Mouse (Mus musculus): ENCODE results near the gene Ndufa6. TPM values are rescaled to one million over a fixed set of nuclear protein-coding genes. Genes with fewer than 3 reads are reported as not detected.
A peak's percentile ranks its signal among the peaks of the same experiment; 100 is the strongest.
"Not testable (repeated sequence)": the region's sequence is repeated elsewhere in the genome, so short reads cannot be mapped to it uniquely, and the experiment has no call there.

The Ndufa6 gene
- polyA plus RNA-seq (2012; rRNA removed), result 282 and 435 TPM in 2 replicates

- 1% methylated on average over 57 of the region's 57 CpGs for WGBS
- DNase-seq (ENCODE audit: low read depth, low spot score), result peak; percentile 88
These were observed at the start of gene Ndufa6 for GRCm38 (mm10) chr15:82354126-82354945. Gene Ndufa6 (minus strand): TSS chr15:82354322.

- WGBS, result 92% methylated on average over 9 of the region's 9 CpGs
- no peak for DNase-seq (ENCODE audit: low read depth, low spot score)
These were observed 49.5 kb upstream of the Ndufa6 start for GRCm38 (mm10) chr15:82403606-82404005.

GRCm38 (mm10) chr15:82402741-82403140 is 48.6 kb upstream of the Ndufa6 start:
- WGBS, result 91% methylated on average over 6 of the region's 6 CpGs
- no peak for DNase-seq (ENCODE audit: low read depth, low spot score)

GRCm38 (mm10) chr15:82402106-82402505 is 48.0 kb upstream of the Ndufa6 start:
- DNase-seq (ENCODE audit: low read depth, low spot score), result no peak

- no peak for DNase-seq (ENCODE audit: low read depth, low spot score)
- WGBS, result 75% methylated on average over 2 of the region's 2 CpGs
These were observed 47.4 kb upstream of the Ndufa6 start for GRCm38 (mm10) chr15:82401516-82401915.

GRCm38 (mm10) chr15:82395955-82396354 is 41.8 kb upstream of the Ndufa6 start:
- not testable (repeated sequence) for DNase-seq (ENCODE audit: low read depth, low spot score)
- 59% methylated on average over 3 of the region's 3 CpGs for WGBS

- 79% methylated on average over 2 of the region's 2 CpGs for WGBS
These were observed 39.8 kb upstream of the Ndufa6 start, which contains the start of gene Cyp2d11 for GRCm38 (mm10) chr15:82393922-82394321. Gene Cyp2d11 (minus strand): TSS chr15:82394022.

GRCm38 (mm10) chr15:82389916-82390315 is 35.8 kb upstream of the Ndufa6 start:
- WGBS, result 92% methylated on average over 10 of the region's 10 CpGs
- not testable (repeated sequence) for DNase-seq (ENCODE audit: low read depth, low spot score)

More at GRCm38 (mm10) chr15:82393922-82394321, 39.8 kb upstream of the Ndufa6 start, which contains the start of gene Cyp2d11:
- DNase-seq (ENCODE audit: low read depth, low spot score), result not testable (repeated sequence)

- WGBS, result 91% methylated on average over 2 of the region's 2 CpGs
- DNase-seq (ENCODE audit: low read depth, low spot score), result no peak
These were observed 31.6 kb upstream of the Ndufa6 start for GRCm38 (mm10) chr15:82385729-82386128.

GRCm38 (mm10) chr15:82382441-82382840 is 28.3 kb upstream of the Ndufa6 start:
- no peak for DNase-seq (ENCODE audit: low read depth, low spot score)
- WGBS, result 85% methylated on average over 2 of the region's 2 CpGs

- DNase-seq (ENCODE audit: low read depth, low spot score), result no peak
- 46% methylated on average over 7 of the region's 7 CpGs for WGBS
These were observed 26.6 kb upstream of the Ndufa6 start for GRCm38 (mm10) chr15:82380714-82381062.

- DNase-seq (ENCODE audit: low read depth, low spot score), result no peak
These were observed 26.0 kb upstream of the Ndufa6 start, which contains the start of gene Cyp2d22 for GRCm38 (mm10) chr15:82379871-82380713. Gene Cyp2d22 (minus strand): TSS chr15:82380260.

GRCm38 (mm10) chr15:82379511-82379870 is 25.4 kb upstream of the Ndufa6 start:
- no peak for DNase-seq (ENCODE audit: low read depth, low spot score)
- WGBS, result 14% methylated on average over 7 of the region's 7 CpGs

More at GRCm38 (mm10) chr15:82379871-82380713, 26.0 kb upstream of the Ndufa6 start, which contains the start of gene Cyp2d22:
- whole genome bisulfite sequencing, result 2% methylated on average over 23 of the region's 24 CpGs

GRCm38 (mm10) chr15:82378261-82379180 is 24.4 kb upstream of the Ndufa6 start:
- WGBS, result 42% methylated on average over 15 of the region's 15 CpGs
- DNase-seq (ENCODE audit: low read depth, low spot score), result no peak

GRCm38 (mm10) chr15:82377701-82378100 is 23.6 kb upstream of the Ndufa6 start:
- DNase-seq (ENCODE audit: low read depth, low spot score), result no peak
- 76% methylated on average over 5 of the region's 5 CpGs for WGBS

- 63% methylated on average over 17 of the region's 17 CpGs for WGBS
- no peak for DNase-seq (ENCODE audit: low read depth, low spot score)
These were observed 22.4 kb upstream of the Ndufa6 start for GRCm38 (mm10) chr15:82376393-82377138.

GRCm38 (mm10) chr15:82375855-82376254 is 21.7 kb upstream of the Ndufa6 start:
- WGBS, result 86% methylated on average over 9 of the region's 9 CpGs
- no peak for DNase-seq (ENCODE audit: low read depth, low spot score)

GRCm38 (mm10) chr15:82374437-82374836 is 20.3 kb upstream of the Ndufa6 start:
- WGBS, result 96% methylated on average over 5 of the region's 5 CpGs

GRCm38 (mm10) chr15:82372991-82373390 is 18.9 kb upstream of the Ndufa6 start:
- DNase-seq (ENCODE audit: low read depth, low spot score), result no peak
- 93% methylated on average over 5 of the region's 5 CpGs for WGBS

More at GRCm38 (mm10) chr15:82374437-82374836, 20.3 kb upstream of the Ndufa6 start:
- no peak for DNase-seq (ENCODE audit: low read depth, low spot score)

Data from large intestine, adult 2 months (tissue).